Mouse (Mus musculus) urinary bladder, postnatal 14 days (tissue): Measurements from ENCODE around the gene Pla2g4e.

Experiments
- DNase-seq: peaks from one replicate; pipeline ENCODE4 v3.0.0; 2021; ENCODE audit warnings: low spot score

The Pla2g4e gene

GRCm38 (mm10) chr2:120122983-120123382 lies 122.2 kb downstream of the Pla2g4e start:
- DNase-seq = no peak

GRCm38 (mm10) chr2:120117346-120117745 lies 127.8 kb downstream of the Pla2g4e start:
- no peak for DNase-seq
